Mouse (Mus musculus) yolk sac, embryonic 10.5 days (tissue): ENCODE measurements around the gene Alcam.

Experiments
- DNase-seq: peaks from one replicate; pipeline ENCODE4 v3.0.0-alpha.2; 2017; ENCODE audit warnings: low spot score

The Alcam gene

DNA sequence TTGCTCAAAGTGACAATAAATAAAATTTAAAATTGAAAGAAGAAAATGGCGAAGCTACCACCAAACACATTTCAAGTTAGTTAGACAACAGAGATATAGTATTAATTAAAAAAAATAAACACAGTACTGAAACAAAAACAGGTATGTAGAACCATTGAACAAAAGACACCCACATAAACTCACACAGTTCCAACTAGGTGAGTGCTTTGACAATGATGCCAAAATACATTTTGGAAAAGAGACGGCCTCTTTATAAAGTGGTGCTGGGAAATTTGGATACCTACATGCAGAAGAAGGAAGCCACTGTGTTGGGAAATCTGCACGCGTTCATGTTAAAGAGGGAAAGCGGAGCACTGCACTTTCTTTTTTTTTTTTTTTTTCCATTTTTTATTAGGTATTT is 85.4 kb downstream of the Alcam start:
- no peak for DNase-seq

GRCm38 (mm10) chr16:52366915-52367314 is 87.0 kb downstream of the Alcam start:
- no peak for DNase-seq

- DNase-seq = no peak
Measured at GRCm38 (mm10) chr16:52363944-52364511, 89.8 kb downstream of the Alcam start.

DNA sequence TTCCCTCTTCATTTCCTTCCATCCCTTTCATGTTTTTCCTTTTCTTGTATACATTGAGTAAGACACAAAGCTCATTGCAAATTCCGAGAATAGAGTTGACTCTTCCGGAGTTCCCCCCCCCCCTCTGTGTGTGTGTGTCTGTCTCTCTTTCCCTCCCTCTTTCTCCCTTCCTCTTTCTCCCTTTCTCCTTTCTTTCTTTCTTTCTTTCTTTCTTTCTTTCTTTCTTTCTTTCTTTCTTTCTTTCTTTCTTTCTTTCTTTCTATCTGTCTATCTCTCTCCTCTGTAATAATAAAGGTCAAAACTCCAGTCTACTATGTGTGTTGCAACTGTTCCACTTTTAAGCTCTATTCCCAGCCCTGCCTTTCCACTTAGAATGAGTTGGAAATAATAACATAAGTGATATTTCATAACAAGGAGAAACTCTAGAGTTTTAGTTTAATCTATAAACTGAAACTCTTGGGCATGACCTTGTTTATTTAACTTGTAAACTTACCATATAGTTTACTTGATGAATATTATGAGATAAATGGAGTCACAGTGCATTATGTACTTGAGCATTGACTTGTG is 110.3 kb downstream of the Alcam start:
- no peak for DNase-seq

GRCm38 (mm10) chr16:52342694-52343466 is 111.0 kb downstream of the Alcam start:
- DNase-seq = no peak

DNA sequence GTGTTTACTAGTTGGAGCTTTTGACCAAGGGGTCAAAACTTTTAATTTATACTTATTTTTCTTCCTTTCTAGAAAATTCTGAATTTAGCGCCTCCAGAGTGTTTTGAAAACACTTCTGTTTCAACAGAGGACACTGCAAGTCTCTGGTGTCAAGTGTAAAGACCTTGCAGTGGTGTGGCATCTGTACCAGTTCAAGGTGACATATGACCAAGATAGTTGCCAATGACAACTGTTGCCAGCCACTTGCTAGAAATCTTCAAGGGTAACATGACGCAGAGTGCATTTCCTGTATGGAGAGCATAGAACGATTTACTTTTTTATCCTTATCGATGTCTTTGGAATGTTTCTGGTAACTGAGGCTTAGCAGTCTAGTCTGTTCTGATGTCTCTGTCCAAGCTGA is 119.8 kb downstream of the Alcam start:
- DNase-seq = no peak

DNA sequence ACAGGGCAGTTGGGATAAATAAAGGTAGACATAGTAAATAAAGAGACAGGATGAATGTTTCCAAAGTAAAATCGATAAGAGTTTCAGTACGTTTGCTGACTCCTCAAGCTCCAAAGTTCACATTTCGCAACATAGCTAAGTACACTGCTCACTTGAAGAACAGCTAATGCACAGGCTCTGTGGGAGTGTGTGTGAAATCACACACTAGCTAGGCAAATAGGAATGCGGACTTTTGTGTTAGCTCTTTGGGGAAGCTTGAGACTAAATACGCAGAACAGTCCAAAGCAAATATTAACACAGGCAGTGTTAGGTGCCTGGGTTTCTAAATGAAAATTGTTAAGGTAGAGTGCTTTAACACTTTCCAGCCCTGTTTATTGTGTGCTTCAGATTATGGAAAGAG is 120.2 kb downstream of the Alcam start:
- peak; percentile 71 for DNase-seq

DNA sequence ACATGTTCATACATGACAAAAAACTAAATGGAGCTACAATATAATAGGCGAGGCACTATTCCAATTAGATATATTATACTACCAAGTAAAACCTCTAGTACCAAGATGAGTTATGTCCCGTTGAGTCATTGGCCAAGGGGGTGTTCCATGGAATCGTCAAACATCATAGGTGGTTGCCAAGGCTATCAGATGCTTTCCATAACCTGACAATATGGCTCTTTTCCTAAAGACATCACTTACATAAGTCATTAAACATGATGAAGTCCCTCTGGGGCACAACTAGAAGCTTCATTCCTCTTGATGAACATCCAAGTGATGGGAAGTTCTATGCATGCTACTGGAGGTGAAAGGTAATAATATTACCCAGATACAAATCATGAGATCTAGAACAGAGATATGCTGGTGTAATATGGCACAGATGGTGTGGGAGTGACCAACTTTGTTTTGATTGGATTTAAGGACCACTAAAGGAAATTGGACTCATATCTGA is 122.5 kb downstream of the Alcam start:
- no peak for DNase-seq

- no peak for DNase-seq
Measured at GRCm38 (mm10) chr16:52329420-52329819, 124.5 kb downstream of the Alcam start.

GRCm38 (mm10) chr16:52319229-52319628 is 134.6 kb downstream of the Alcam start:
- no peak for DNase-seq

DNA sequence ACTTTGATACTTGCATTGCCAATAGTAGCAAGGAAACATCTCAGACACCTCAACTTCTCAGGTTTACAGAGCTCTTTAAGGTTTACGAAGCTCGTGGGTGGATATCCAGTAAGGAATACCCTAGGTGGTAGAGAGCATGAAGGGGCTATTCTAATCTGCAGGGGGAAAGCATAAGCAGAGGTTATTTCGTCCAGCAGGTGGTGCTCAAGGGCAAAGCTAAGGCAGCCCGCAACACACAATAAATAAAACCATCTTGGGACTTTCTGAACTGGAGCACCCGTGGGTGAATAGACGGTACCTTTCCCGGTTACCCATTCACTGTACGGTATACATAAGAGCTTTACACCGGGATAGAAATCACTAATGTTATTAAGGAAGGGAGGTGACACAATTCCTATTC is 142.8 kb downstream of the Alcam start:
- peak; percentile 51 for DNase-seq

DNA sequence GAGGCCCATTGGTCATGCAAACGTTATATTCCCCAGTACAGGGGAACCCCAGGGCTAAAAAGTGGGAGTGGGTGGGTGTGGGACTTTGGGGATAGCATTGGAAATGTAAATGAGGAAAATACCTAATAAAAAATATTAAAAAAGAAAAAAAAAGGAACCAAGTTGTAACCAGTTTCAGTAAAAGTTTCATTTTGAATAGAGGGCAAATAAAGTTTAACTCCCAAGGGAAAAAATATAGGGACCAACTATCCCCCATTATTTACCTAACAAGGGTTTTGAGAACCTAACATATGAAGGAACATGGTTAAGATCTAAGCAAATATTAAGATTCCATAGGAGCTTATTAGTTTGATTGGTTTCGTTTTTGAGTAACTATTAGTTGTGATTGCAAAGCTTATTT is 146.9 kb downstream of the Alcam start:
- DNase-seq = no peak

GRCm38 (mm10) chr16:52303532-52303902 is 150.4 kb downstream of the Alcam start:
- DNase-seq = no peak

GRCm38 (mm10) chr16:52302790-52303531 is 150.9 kb downstream of the Alcam start:
- DNase-seq = no peak

DNA sequence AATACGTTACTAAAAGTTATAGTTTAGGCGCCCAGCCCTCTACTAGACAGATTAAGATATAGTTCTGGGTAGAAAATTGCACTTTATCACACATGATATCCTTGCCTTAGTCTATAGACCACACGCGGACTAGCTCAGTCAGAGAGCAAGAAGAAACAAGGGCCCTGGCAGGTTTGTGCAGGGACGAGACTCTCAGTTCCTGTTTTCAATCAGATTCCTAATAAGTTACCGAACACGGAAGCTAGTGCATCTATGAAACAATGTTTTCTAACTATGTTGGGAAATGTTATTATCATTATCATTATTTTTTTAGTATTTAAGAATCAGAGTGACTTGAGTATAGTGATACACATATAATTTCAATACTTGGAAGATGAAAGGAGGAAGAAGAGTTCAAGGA is 152.1 kb downstream of the Alcam start:
- no peak for DNase-seq

DNA sequence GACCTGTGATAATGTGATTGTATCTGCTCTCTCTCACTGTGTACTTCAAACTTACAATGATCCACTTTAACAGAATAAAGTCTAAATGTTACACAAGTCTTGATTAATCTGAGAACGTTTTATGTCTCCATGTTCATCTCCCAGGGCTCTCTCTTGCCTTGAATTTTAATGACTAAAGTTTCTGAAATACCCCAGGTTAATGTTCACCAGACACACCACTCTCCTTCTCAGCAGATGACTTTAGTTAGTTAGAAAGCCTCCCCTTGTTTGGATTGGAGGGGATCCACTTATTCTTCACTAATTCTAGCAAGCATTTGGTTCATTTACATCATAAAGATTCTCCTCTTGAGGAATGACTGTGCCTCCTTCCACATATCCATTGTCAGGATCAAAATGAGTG is 157.5 kb downstream of the Alcam start:
- no peak for DNase-seq

DNA sequence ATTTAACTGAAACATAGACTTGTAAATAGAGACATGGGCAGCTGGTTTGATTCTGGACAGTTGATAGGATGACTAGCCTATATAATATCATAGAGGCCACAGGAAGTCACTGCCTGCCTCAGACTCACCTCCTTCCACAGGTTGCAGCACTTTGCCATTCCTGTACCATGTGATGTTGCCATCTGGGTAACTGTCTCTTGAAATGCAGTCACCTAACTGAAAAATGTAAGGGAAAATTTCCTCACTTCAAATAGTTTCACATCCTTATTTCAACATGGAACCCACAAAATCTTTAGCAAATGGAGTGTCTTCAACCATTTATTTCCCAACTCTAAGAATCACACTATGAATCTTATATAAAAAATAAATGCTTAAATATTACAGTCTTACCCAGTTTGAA is 158.3 kb downstream of the Alcam start:
- no peak for DNase-seq

GRCm38 (mm10) chr16:52292440-52293048 is 161.3 kb downstream of the Alcam start:
- no peak for DNase-seq

GRCm38 (mm10) chr16:52280186-52280585 is 173.7 kb downstream of the Alcam start:
- DNase-seq = no peak

DNA sequence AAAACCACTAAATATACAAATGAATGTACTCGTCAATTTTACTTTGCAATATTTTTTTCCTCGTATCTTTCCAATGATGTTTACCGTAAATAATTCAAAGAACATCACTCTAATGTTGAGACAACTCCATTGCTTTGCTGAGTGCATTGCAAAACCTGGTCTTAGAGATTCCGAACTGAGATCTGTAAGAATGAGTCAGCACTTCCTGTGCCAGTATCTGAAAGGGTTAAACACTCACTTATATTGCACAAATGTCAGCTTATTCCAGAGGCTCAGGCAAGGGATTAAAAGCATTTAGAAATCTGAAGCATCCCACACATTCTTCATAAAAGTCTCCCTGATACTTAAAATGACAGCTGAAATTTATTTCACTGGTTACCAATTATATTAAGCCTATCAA is 188.8 kb downstream of the Alcam start:
- DNase-seq = no peak

DNA sequence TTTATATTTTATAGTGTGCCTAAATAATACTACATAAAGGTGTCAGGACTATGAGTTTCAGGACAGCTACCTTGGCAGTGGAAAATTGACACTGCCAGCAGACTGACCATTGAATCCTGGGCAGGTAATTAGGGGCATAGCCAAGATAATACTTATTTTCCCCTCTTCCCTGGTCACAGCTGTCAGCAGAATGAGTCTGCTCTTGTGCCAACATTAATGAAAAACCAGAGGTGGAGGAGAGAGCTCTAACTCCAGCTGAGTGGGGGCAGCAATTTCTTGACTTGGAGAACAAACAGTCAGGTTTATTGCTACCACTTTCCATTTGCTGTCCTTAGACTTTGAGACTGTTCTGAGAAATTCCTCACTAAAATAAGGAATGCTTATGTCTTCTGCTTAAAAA is 190.1 kb downstream of the Alcam start:
- DNase-seq = no peak

GRCm38 (mm10) chr16:52262582-52262981 is 191.3 kb downstream of the Alcam start:
- no peak for DNase-seq
